Mouse (Mus musculus): ENCODE measurements around the gene Olfr789. TPM values are rescaled to one million over a fixed set of nuclear protein-coding genes. Genes with fewer than 3 reads are reported as not detected.

The Olfr789 gene
- polyA plus RNA-seq (2015; fragmentation: Illumina TruSeq; extraction: RNeasy Lipid Tissue Mini Kit (QIAGEN cat#74804); ENCODE audit: insufficient read depth, low replicate concordance): not detected

DNA sequence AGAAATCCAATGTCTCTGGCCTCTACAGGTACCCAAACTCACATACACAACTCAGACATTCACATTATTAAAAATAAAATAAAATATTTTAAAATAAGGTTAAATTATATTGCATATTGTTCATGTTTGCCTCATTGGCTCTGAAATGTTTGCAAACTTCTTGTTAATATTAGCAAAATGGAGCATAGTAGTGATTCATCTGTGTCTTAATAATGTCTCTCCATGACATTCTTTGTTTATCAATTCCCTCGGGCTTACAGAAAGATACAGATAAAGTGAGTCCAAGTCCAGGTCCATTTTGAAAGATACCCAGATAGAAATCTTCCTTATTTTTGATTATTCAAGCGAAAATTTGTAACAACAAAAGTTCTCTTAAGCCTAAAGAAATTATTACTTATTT lies at the start of gene Olfr789:
TSS of gene Olfr789 (plus strand) at position 301 of the 400 bp plus-strand sequence.

DNA sequence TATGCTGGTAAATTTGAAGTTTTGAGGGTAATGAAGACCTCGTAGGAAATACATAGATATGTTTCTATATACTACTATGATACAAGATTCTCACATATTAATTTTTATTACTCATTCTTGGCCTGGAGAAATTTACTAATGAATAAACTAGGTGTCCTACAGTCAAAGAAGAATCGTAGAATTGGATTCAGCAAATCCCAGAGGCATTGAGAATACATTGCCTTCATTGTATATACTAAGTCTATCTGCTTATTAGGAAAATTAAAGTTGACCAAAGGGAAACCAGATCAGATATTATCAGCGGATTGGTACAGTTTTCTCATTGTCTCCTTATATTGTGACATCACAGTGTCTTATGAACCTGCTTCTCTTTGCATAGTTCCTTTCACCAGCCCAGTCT lies 23.0 kb upstream of the Olfr789 start, which contains the start of gene Olfr787:
TSS of gene Olfr787 (plus strand) at position 301 of the 400 bp plus-strand sequence.

DNA sequence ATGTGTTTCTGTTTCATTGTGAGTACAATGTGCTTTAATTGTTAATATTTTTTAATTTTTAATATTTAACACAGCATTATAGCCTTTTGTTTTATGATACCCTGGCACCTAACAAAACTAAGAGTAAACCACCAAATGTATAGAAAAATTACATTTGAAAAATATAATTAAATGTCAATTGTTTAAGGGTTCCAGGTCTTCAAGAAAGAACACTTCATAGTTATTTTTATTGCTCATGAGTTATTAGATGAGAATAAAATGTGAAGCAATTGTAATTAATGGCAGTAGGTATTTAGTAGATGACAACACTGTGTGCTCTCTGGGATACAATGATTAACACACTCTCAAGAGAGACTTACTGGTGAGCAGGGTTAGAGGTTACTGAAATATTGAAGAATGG lies 13.9 kb upstream of the Olfr789 start, which contains the start of gene Olfr788:
TSS of gene Olfr788 (plus strand) at position 301 of the 400 bp plus-strand sequence.

DNA sequence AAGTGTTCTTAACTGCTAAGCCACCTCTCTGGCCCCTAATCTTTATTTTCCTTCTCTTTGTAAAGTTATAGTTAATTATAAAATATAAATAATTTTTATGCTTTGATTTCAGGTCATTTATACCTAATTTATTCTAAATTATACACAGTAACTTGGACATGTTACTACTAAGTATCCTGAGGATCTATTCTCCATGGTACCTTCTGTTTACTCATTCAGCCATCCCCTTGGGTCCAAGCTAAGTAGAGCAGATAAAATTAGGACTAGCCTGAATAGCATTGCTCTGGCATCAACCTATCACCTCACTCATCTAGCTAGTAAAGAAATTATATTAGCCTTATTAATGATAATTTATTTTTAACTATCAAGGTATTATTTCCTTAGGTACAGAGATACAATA lies 13.6 kb downstream of the Olfr789 start, which contains the start of gene Olfr790:
TSS of gene Olfr790 (plus strand) at position 301 of the 400 bp plus-strand sequence.

DNA sequence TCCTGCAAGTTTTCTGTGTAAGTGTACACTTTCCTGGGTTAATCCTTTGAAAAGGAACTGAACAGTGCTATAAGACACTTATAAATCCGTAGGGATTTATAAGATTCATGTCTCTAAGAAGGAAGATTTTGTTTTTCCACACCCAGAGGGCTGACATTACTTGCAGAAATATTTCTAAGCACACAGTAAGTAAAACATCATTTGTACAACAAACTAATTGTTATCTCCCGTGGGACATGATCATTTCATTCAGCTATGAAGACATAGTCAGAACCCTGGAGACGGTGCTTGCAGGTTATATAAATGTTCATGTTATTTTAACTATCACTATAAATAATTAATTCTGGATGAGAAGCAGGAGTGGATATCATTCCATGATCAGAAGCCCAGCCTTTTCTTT lies 36.9 kb downstream of the Olfr789 start, which contains the start of gene Olfr791:
TSS of gene Olfr791 (plus strand) at position 301 of the 400 bp plus-strand sequence.

DNA sequence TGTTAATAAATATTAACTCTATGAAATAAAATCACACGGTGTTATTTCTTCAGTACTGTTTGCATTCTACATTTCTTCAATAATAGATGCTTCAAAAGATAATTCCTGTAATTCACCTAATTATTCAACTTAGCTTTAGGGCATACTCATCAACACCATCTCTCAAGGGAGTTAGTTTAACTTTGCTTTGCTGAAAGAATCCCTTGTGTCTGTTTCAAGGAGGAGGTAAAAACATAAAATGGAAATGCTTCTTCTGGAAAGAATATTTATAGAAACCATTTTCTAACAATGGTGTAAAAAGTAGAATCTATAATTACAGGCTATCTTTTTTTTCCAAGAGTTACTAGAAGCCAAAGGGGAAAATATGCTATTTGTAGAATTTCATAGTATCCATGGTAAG lies 54.3 kb downstream of the Olfr789 start, which contains the start of gene Olfr792:
TSS of gene Olfr792 (plus strand) at position 301 of the 400 bp plus-strand sequence.

Other genes with a start within 250 kb of the Olfr789 start
- gene Olfr774, start 248.5 kb upstream of the Olfr789 start, polyA plus RNA-seq (2015; fragmentation: Illumina TruSeq; extraction: RNeasy Lipid Tissue Mini Kit (QIAGEN cat#74804); ENCODE audit: insufficient read depth, low replicate concordance): not detected
- not detected for gene Olfr775, start 236.3 kb upstream of the Olfr789 start, polyA plus RNA-seq (2015; fragmentation: Illumina TruSeq; extraction: RNeasy Lipid Tissue Mini Kit (QIAGEN cat#74804); ENCODE audit: insufficient read depth, low replicate concordance)
- gene Olfr776, start 225.6 kb upstream of the Olfr789 start, polyA plus RNA-seq (2015; fragmentation: Illumina TruSeq; extraction: RNeasy Lipid Tissue Mini Kit (QIAGEN cat#74804); ENCODE audit: insufficient read depth, low replicate concordance): not detected
- gene Olfr777, start 213.3 kb upstream of the Olfr789 start, polyA plus RNA-seq (2015; fragmentation: Illumina TruSeq; extraction: RNeasy Lipid Tissue Mini Kit (QIAGEN cat#74804); ENCODE audit: insufficient read depth, low replicate concordance): not detected
- not detected for gene Olfr780, start 166.6 kb upstream of the Olfr789 start, polyA plus RNA-seq (2015; fragmentation: Illumina TruSeq; extraction: RNeasy Lipid Tissue Mini Kit (QIAGEN cat#74804); ENCODE audit: insufficient read depth, low replicate concordance)
- not detected for gene Olfr781, start 155.9 kb upstream of the Olfr789 start, polyA plus RNA-seq (2015; fragmentation: Illumina TruSeq; extraction: RNeasy Lipid Tissue Mini Kit (QIAGEN cat#74804); ENCODE audit: insufficient read depth, low replicate concordance)
- not detected for gene Olfr782, start 135.9 kb upstream of the Olfr789 start, polyA plus RNA-seq (2015; fragmentation: Illumina TruSeq; extraction: RNeasy Lipid Tissue Mini Kit (QIAGEN cat#74804); ENCODE audit: insufficient read depth, low replicate concordance)
- not detected for gene Olfr784, start 100.7 kb upstream of the Olfr789 start, polyA plus RNA-seq (2015; fragmentation: Illumina TruSeq; extraction: RNeasy Lipid Tissue Mini Kit (QIAGEN cat#74804); ENCODE audit: insufficient read depth, low replicate concordance)
- not detected for gene Olfr785, start 79.3 kb upstream of the Olfr789 start, polyA plus RNA-seq (2015; fragmentation: Illumina TruSeq; extraction: RNeasy Lipid Tissue Mini Kit (QIAGEN cat#74804); ENCODE audit: insufficient read depth, low replicate concordance)
- gene Olfr786, start 57.4 kb upstream of the Olfr789 start, polyA plus RNA-seq (2015; fragmentation: Illumina TruSeq; extraction: RNeasy Lipid Tissue Mini Kit (QIAGEN cat#74804); ENCODE audit: insufficient read depth, low replicate concordance): not detected
- not detected for gene Olfr787, start 22.9 kb upstream of the Olfr789 start, polyA plus RNA-seq (2015; fragmentation: Illumina TruSeq; extraction: RNeasy Lipid Tissue Mini Kit (QIAGEN cat#74804); ENCODE audit: insufficient read depth, low replicate concordance)
- not detected for gene Olfr788, start 13.8 kb upstream of the Olfr789 start, polyA plus RNA-seq (2015; fragmentation: Illumina TruSeq; extraction: RNeasy Lipid Tissue Mini Kit (QIAGEN cat#74804); ENCODE audit: insufficient read depth, low replicate concordance)
- gene Olfr790, start 13.7 kb downstream of the Olfr789 start, polyA plus RNA-seq (2015; fragmentation: Illumina TruSeq; extraction: RNeasy Lipid Tissue Mini Kit (QIAGEN cat#74804); ENCODE audit: insufficient read depth, low replicate concordance): not detected
- not detected for gene Olfr791, start 37.0 kb downstream of the Olfr789 start, polyA plus RNA-seq (2015; fragmentation: Illumina TruSeq; extraction: RNeasy Lipid Tissue Mini Kit (QIAGEN cat#74804); ENCODE audit: insufficient read depth, low replicate concordance)
- gene Olfr792, start 54.4 kb downstream of the Olfr789 start, polyA plus RNA-seq (2015; fragmentation: Illumina TruSeq; extraction: RNeasy Lipid Tissue Mini Kit (QIAGEN cat#74804); ENCODE audit: insufficient read depth, low replicate concordance): not detected
- not detected for gene Olfr794, start 82.9 kb downstream of the Olfr789 start, polyA plus RNA-seq (2015; fragmentation: Illumina TruSeq; extraction: RNeasy Lipid Tissue Mini Kit (QIAGEN cat#74804); ENCODE audit: insufficient read depth, low replicate concordance)
- not detected for gene Olfr796, start 127.8 kb downstream of the Olfr789 start, polyA plus RNA-seq (2015; fragmentation: Illumina TruSeq; extraction: RNeasy Lipid Tissue Mini Kit (QIAGEN cat#74804); ENCODE audit: insufficient read depth, low replicate concordance)
- gene Olfr798, start 143.2 kb downstream of the Olfr789 start, polyA plus RNA-seq (2015; fragmentation: Illumina TruSeq; extraction: RNeasy Lipid Tissue Mini Kit (QIAGEN cat#74804); ENCODE audit: insufficient read depth, low replicate concordance): not detected
- not detected for gene Olfr799, start 152.7 kb downstream of the Olfr789 start, polyA plus RNA-seq (2015; fragmentation: Illumina TruSeq; extraction: RNeasy Lipid Tissue Mini Kit (QIAGEN cat#74804); ENCODE audit: insufficient read depth, low replicate concordance)
- gene Olfr800, start 172.9 kb downstream of the Olfr789 start, polyA plus RNA-seq (2015; fragmentation: Illumina TruSeq; extraction: RNeasy Lipid Tissue Mini Kit (QIAGEN cat#74804); ENCODE audit: insufficient read depth, low replicate concordance): not detected
- not detected for gene Olfr801, start 189.1 kb downstream of the Olfr789 start, polyA plus RNA-seq (2015; fragmentation: Illumina TruSeq; extraction: RNeasy Lipid Tissue Mini Kit (QIAGEN cat#74804); ENCODE audit: insufficient read depth, low replicate concordance)
- gene Olfr802, start 203.4 kb downstream of the Olfr789 start, polyA plus RNA-seq (2015; fragmentation: Illumina TruSeq; extraction: RNeasy Lipid Tissue Mini Kit (QIAGEN cat#74804); ENCODE audit: insufficient read depth, low replicate concordance): not detected
- not detected for gene Olfr803, start 209.5 kb downstream of the Olfr789 start, polyA plus RNA-seq (2015; fragmentation: Illumina TruSeq; extraction: RNeasy Lipid Tissue Mini Kit (QIAGEN cat#74804); ENCODE audit: insufficient read depth, low replicate concordance)
- not detected for gene Olfr804, start 218.5 kb downstream of the Olfr789 start, polyA plus RNA-seq (2015; fragmentation: Illumina TruSeq; extraction: RNeasy Lipid Tissue Mini Kit (QIAGEN cat#74804); ENCODE audit: insufficient read depth, low replicate concordance)
- gene Olfr805, start 244.6 kb downstream of the Olfr789 start, polyA plus RNA-seq (2015; fragmentation: Illumina TruSeq; extraction: RNeasy Lipid Tissue Mini Kit (QIAGEN cat#74804); ENCODE audit: insufficient read depth, low replicate concordance): not detected